Mouse (Mus musculus) heart, adult 11 months (tissue): Measurements from ENCODE around the gene Ncoa6.

Experiments used
- DNase-seq: peaks from one replicate; pipeline ENCODE4 v3.0.0; 2022

Ncoa6 gene

DNA sequence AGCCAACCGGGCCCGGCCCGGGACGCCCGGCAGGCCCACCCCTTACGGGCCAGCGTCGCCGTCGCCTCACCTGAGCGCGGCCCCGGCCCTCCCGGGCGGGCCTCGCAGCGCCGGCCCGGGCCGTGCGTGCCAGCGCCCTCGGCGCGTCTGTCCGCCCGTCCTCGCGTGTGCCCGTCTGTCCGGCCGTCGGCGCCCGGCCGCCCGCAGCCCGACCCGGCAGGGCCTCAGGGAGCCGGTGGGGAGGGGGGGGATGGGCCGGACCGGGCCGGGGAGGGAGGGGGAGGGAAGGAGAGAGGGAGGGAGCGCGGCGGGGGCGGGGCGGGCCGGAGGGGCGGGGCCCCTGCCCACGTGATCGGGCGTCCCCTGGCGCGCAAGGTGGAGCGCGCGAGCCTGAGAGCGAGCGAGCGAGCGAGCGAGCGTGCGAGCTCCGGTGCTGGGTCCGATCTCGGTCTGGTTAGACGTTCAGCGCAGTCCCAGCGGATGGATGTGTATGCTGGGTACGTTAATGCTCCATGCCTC is at the start of gene Ncoa6:
Ncoa6 (minus strand) TSS at position 325 of the 519 bp plus-strand sequence.
- peak; percentile 97 for DNase-seq

DNA sequence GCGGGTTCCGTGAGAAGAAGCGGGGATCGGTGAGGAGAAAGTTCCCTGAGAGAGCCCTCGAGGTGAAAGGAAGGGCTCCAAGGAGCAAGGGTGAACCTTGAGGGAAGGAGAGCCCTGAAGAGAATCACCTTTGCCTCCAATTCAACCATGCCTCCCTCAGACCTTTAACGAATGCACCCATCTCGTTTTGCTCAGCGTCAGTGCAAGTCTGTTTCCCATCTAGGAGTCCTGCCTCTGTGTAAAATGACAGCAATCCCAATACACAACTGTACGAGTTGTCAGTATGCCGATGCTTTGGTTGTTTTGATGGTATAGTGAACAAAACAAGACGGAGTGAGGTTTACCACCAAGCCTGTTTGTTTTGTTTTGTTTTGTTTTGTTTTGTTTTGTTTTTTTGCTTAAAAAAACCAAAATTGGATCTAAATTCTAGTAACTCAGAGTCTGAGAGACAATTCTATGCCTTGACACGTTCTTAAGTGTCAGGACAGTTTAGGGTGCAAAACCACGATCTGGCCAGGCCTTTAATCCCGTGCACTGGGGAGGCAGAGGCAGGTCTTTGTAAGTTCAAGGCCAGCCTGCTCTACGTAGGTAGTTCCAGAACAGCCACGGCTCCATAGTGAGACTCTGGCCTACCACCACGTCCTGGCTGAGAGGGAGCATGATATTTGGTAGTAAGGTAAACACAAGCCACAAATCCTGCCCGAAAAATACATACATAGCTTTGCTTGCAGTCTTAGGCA is 45.0 kb upstream of the Ncoa6 start:
- peak; percentile 79 for DNase-seq

DNA sequence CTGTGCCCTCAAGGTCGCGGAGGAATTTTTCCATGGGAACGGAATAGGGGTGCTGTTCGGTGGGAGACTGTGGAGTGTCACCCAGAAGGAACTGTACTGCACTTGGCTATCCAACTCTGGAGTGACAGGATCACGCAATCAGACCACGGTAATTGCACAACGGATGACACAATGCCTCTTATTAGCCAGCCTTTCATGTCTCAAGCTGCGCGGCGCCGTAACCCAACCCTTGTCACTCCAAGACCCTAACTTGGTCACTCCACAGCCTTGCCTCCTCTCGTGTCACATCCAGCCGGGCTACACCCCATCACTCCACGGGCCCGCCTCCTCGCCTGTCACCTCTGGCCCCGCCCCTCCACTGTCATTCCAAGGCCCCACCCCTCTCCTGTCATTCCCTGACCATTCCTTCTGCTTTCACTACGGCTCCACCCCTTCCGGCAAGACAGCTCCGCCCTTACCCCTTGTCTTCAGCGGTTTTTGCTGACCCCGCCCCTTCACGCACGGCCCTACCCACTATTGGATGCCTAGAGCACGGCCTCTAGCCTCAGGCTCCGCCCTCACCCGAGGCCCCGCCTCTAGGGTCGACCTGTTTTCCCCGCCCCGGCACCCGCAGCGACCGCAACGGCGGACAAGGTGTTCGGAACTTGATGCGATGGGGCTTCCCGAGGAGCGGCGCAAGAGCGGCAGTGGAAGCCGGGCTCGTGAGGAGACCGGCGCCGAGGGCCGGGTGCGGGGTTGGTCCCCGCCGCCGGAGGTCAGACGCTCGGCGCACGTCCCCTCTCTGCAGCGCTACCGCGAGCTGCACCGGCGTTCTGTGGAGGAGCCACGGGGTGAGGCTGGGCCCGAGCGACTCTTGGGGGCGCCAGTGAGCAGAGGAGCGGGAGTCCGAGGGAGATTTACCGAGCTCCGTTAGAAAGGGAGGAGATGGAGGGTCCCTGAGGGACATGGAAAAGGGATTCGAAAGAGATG is 44.0 kb upstream of the Ncoa6 start, which contains the start of the genes Acss2 and Ggt7:
Acss2 (plus strand) TSS at position 494 of the 969 bp plus-strand sequence.
Ggt7 (minus strand) TSS at position 783 of the 969 bp plus-strand sequence.
- peak; percentile 100 for DNase-seq

DNA sequence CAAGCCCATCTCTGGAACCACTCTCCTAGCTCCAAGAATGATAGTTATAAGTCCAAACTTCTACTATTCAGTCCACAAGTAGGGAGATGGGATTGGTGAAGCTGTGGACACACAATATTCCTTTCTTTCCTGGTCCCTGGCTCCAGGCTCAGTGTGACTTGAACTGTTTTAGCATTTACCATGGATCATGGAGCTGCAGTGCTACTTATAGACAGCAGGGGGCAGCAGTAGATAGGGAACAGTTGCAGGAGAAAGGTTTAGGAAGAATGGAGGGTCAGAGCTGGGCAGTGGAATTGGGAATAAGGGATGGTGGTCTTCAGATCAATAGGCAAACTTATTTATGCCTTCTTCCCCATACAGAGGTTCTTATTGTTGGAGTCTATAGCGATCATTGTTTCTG is 42.2 kb upstream of the Ncoa6 start:
- DNase-seq: peak; percentile 93

DNA sequence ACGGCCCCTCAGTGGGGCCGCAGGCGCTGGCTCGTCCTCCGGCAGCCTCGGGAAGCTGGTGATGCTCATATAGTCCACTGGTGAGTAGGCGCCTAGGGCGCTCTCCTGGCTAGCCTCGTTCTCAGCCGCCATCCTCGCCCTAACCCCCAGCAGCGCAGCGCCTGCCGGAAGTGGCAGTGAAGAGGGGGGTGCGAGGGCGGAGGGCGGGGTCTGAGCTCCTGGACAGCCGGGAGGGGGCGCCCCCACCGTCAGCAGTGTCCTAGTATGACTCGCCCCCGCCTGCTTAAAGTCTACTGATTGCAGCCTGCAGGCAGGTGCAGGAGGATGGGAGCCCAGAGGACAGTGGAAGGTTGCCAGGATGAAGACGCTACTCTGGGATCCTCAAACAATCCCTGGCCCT is 41.0 kb upstream of the Ncoa6 start:
- DNase-seq: peak; percentile 97

DNA sequence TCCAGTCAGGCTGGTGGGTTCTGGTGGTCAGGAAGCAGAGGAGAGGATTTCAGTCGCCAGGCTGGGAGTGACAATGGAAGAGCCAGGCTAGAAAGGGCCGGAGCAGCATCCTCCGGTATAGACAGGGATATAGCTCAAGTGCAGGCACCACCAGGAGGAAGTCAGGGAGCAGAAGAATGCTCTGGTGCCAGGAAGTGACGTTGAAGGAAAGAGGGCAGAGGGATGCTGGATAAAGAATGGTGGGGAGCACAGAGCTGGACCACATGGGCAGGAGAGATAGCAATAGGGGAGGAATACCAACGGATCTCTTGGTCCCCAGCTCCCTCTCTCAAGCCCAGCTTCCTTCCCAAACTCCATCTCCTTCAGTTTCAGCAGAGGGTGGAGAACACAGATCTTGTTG is 39.8 kb upstream of the Ncoa6 start:
- DNase-seq: peak; percentile 87

DNA sequence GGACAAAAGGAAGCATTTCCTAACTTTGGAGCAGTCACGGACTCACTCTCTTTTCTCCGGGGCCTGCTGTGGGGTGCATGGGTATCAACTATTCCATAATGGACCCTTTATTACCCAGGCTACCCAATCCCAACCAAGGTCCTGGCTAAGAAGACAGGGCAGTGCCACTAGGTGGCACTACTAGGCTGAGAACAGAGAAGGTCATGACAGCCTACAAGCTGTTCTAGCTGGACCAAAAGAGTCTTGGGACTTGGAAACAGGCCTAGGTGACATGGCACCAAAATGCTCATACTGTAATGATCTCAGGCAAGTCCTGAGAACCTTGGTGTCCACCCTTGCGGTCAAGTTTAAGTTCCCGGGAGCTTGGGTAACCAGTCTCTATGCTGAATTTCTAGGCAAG is 38.8 kb upstream of the Ncoa6 start:
- peak; percentile 92 for DNase-seq

DNA sequence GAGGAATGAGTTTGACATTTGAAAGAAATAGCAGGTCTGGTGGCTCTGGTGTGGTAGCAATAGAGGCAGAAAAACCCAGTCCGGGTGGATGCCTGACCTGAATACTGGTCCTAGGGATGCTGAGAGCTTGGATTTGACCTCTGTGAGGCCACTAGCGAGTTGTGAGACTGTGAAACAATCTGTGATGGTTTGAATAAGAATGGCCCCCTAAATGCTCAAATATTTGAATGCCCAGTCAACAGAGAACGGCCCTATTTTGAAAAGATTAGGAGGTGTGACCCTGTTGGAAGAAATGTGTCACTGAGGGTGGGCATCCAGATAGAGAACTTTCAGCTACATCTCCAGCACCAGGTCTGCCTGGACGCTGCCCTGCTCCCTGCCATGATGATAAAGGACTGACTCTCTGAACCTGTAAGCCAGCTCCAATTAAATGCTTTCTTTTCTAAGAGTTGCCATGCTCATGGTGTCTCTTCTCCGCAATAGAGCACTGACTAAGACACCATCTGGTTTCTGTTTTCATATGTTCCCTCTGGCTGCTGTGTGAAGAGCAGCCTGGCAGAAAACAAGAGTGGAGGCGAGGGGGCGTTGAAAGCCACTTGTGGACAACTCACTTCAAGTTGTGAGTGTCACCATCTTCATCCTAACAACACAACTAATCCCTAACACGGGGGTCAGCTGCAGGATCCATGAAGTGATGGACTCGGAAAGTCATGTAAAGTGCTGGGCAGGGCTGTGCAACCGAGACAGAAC is 34.2 kb upstream of the Ncoa6 start:
- peak; percentile 65 for DNase-seq

DNA sequence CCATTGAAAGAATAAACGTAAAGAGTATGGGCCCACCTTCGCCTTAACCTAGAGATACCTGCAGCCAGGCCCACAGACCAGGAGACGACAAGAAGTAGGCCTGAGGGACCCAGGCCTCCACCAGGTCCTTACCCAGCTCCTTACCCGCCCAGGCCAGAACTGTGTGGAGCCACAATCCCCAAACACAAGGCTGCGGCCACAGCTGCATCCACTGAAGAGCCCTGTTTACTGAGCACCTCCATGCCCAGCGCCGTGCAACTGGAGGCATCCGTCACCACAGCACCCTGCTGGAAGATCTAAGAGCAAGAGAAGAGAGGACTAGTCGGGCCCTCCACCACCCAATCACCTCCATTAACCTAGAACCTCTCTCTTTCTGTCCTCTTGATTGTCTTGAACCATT is 32.1 kb upstream of the Ncoa6 start:
- DNase-seq: peak; percentile 80

DNA sequence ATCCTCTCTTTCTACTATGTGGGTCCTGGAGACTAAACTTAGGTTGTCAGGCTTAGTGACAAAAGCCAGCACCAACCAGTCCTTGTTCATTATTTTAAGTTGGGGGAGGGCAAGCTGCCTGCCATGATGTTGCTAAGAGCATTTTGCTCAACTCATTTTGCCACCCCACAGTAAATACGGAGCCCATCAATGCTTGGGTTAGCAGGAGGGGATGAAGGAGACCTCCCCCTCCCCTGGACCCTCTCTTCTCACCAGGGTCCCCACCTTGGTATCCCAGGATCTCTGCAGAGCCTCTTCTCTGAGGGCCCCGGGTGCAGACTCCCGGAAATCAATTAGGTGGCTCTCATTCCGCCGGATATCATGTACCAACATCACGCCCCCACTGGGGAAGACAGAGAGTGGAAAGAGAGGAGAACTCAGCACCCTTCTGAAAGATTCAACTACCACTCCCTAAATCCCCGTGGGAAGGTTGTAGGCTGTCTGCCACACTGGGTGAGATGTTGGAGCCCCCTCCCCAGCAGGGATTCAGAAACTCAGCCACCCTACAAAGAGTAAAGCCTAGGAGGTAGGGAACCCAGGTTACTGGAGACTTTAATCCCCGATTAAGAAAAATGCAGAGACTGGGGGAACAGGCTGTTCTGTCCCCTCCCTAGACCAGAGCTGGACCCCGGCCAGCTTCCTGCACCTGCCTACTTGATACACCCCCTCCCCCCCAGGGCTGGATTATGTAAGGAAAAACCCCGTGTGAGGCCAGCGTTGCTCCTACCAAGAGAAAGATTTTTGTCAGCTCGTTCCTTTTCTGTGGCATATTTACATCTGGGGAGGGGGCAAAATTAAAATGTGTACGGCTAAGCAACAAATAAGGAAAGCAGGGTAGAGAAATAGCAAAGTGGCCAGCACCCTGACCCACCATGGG is 31.0 kb upstream of the Ncoa6 start:
- peak; percentile 86 for DNase-seq

DNA sequence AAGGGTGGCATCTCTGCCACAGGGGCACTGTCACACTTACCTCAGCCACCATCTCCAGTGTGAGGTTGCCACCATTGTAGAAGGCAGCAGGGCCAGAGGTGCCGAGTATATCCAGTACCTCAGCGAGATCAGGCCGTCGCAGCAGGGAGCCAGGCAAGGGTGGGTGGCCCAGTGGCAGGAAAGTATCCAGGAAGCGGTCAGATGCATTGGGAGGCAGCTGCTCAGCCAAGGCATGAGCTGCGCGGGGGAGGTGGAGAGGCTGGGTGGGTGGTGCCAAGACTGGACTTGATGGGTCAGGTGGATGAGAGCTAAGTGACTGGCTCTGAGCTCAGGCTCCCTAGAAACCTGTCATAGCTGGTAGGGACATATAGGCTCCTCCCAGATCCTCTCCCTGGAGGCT is 28.9 kb upstream of the Ncoa6 start:
- peak; percentile 82 for DNase-seq

DNA sequence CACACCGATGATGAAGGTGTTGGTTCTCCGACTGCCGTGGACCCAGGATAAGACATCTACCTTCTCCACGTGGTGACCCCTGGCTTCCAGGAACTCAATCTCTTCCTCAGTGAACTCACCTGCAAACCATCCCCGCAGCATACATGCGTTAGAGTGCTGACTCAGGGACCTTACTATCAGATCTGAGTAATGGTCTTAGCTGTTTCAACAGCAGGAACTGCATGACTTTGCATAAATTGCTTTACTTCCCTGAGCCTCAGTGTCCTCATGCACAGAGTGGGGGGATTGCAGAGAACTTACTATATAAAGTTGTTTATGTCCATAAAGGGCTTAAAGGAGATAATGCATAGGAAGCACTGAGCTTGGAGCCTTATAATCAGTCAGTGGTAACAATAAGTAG is 17.3 kb upstream of the Ncoa6 start:
- no peak for DNase-seq

DNA sequence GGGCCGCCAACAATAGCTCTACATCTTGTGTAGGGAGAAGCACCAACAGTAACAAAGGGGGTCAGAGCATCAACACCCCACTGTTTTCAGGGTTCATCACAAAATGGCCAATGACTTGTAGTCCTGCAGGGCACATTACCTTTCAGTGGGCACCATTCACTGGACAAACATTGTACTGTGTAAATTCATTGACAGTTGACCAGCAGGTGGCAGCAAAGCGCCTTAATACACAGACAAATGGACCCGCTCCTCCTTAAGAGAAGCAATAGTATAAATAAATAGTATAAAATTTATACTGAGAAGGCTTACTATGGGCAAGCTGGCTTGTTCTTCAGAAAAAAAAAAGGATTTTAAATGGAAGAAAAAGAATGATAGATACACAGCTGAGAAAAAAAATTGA is 8.3 kb upstream of the Ncoa6 start:
- peak; percentile 90 for DNase-seq

DNA sequence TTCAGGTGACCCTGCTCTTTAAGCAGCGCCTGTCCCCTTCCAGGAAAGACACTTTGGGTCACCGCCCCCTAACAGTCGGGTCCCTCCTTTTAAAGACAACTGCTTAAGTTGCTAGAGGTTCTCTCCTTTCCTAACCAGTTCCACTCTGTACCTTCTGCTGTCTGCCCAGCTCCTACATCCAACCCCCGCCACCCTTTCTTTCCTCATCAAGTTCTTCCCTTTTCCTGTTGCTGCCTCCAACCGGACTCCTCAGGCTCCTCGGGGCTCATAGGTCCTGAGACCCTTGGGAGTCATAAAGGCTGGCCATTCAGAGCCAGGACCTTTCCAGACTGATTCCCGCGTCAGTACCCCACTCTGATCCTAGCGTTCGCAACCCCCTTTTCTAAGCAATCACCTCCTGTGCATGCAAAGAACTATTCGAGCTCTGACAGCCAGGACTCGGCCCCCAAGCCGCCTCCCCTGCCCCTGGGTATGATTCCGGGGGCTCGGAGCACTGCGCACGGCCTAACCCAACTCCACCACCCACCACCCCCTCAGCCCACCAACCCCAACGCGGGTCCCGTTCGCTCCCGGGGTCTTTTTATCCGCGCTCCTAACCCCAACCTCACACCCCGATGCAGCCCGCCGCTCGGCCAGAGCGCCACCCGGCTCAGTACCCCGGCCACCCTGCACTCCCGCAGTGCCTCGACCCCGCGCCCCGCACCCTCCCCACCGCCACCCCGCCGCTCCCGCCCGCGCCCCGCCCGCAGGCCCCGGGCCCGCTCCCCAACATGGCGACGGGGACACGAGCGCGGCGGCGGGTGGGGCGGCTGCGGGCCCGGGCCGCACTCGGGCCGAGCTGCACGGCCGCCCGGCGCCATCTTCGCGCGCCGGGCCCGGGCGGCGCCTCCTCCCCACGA is 774 bp downstream of the Ncoa6 start:
- peak; percentile 95 for DNase-seq

DNA sequence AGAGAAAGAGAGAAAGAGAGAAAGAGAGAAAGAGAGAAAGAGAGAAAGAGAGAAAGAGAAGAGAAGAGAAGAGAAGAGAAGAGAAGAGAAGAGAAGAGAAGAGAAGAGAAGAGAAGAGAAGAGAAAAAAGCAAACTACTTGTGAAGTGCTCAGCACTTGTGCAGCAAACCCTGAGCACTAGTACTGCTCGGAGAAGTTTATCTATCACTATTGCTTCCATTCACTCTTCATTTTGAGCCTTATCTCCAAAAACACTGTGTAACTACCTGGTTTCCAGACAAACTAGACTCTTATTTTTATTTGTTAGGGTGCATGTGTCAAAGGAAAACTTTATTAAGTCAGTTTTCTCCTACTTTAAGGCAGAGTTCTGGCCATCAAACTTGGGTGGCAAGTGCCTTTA is 6.8 kb downstream of the Ncoa6 start:
- DNase-seq: no peak

DNA sequence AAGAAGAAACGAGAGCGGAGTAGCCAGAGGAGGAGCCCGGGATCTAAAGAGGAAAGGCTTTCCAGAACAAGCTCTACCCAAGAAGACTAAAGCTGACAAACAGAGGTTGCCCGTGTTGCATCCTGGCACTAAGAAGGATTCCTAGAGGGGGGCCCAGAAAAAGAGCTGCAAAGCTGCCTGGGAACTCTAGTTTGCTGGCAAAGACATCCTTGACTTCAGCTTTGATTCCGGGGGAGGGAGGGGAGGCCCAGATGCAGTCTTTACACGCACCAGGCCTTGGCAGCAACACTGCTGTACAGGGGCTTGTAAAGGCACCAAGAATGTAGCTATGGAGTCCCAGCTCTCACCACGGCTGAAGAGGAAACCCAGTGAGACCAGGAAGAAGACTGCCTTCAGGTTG is 20.1 kb downstream of the Ncoa6 start:
- DNase-seq: peak; percentile 85

DNA sequence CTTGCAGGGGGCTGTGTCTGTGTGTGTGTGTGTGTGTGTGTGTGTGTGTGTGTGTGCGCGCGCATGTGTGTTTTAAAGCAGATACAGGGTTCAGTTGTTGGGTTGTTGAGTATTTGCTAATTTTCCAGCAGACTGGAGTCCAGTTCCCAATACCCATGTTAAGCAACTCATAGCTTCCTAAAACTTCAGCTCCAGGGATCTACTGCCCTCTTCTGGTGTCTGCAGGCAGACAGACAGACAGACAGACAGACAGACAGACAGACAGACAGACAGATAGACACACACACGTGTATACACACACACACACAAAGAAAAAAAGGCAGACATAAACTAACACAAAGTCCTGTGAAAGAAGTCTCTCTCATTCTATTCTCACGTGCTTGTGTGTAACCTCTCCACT is 22.4 kb downstream of the Ncoa6 start:
- peak; percentile 54 for DNase-seq

DNA sequence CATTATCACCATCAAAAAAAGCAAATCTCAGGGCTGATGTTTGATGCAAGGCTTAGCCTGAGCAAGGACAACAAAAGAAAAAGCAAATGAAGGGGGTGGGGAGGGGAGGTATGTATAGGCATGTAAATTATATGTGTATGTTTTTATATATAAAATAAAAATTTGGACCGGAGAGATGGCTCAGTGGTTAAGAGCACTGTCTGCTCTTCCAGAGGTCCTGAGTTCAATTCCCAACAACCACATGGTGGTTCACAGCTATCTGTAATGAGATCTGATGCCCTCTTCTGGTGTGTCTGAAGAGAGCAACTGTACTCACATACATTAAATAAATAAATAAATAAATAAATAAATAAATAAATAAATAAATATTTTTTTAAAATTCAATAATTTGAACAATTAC is 25.8 kb downstream of the Ncoa6 start:
- DNase-seq: peak; percentile 53

DNA sequence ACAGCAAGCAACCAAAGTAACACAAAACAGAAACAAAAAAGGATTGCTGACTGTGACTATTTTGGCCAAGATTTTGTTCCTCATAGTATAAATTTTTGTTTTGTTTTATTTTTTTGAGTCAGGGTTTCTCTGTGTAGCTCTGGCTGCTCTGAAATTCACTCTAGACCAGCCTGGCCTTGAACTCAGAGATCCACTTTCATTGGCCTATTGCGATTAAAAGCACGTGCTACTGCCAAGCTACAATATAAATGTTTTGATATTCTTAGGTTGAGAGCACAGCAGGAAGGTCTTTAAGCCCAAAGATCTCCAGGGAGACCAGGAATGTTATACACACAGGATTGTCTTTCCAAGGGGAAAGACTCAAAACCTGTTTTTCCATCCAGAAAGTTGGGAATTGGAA is 30.2 kb downstream of the Ncoa6 start:
- no peak for DNase-seq

DNA sequence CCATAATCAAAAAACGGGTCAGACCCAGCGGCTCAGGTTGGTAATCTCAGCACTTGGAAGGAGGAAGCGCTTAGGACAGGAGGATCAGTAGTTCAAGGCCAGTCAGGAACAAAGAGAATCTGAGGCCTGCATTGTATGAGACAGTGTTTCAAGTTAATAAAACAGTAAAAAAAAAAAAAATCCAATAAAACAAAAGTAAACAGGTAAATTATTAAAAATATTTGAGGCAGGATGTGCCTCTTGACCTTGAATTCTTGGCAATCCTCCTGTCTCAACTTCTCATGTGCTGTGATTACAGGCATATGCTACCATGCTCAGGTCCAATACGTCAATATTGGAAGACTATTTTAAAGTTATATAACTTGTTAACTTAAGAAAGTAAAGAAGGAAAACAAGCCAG is 30.8 kb downstream of the Ncoa6 start:
- DNase-seq: no peak

DNA sequence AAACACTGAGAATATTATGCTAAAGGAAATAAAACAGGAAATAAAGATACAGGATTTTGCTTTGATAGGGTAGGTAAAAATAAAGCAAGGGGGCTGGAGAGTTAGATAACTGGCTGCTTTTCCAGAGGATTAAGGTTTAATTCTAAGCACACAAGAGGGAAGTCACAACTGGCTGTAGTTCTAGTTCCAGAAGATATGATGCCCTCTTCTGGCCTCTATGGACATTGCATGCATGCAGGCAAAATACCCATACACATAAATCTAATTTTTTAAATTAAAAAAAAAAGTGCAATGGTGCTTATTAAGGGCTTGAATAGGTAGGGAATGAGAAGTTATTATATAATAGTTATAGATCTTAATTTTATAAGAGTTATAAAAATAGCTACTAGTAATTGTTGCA is 37.2 kb downstream of the Ncoa6 start:
- no peak for DNase-seq
